Mouse (Mus musculus): ENCODE data around the gene Vmn1r211. TPM values are rescaled to one million over a fixed set of nuclear protein-coding genes. Genes with fewer than 3 reads are reported as not detected.
"Not testable (repeated sequence)": the region's sequence is repeated elsewhere in the genome, so short reads cannot be mapped to it uniquely, and the experiment has no call there.

Vmn1r211 gene
- not detected for total RNA-seq (2021)

DNA sequence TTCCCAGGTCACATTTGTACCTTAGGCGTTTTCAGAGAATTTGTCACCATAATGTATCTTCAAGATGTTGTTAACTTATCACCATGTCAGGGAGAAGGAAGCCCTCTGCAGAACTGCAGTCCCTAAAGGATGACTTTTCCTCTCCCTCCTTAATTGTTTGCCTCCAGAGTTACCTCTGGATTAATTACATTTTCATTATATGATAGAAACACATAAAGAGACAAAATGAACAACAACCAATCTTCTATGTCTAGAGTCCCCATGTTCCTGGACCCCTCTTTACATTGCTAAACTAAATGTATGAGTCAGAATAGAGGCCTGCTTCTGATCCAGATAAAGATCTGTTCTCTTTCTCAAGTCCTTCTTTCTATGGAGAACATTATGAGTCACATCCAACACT is at the start of gene Vmn1r211:
Gene Vmn1r211 (minus strand): TSS at position 101 of the 400 bp plus-strand sequence.
- intact Hi-C loops (cut with DNase I) = no loop called here
- no peak for DNase-seq (ENCODE audit: low spot score in 2 of 2)

DNA sequence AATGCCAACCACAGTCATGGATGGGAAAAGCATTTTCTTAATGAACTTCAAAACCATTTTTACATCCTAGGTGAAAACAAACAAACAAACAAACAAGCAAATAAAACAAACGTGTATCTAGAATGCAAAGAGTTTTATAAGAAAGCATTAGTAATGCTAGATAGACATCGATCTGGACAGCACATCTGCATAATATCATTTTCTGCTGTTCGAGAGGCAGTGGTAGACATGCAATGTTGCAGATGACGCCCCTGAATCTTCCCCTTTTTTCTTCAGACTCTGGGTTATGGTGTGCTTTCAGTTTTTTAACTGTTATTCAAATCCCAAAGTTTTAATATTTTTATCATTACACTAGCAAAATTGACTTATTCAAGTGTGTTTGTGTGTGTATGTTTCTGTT is 26.7 kb upstream of the Vmn1r211 start, which contains the start of gene Vmn1r212:
Gene Vmn1r212 (minus strand): TSS at position 101 of the 400 bp plus-strand sequence.
- intact Hi-C loops (cut with DNase I) = no loop called here
- no peak for DNase-seq (ENCODE audit: low spot score in 2 of 2)

DNA sequence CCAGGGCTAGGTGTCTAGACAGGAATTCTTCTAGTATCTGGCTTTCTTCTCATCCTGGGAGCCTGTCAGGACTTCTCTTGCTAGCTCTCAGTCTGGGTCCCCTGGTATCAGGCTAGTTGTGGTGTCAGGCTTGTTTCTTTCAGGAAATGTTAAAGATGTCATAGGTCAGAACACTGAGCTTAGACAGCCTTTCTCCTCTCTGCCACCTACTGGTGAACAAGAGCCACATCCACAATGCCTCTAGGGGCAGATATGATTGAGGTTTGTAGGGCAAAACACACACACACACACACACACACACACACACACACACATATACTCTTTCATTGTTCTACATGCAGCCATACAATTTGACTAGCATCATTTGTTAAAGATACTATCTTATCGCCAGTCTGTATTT is 21.9 kb upstream of the Vmn1r211 start:
- intact Hi-C loops (cut with DNase I) = no loop called here
- no peak for DNase-seq (ENCODE audit: low spot score in 2 of 2)

DNA sequence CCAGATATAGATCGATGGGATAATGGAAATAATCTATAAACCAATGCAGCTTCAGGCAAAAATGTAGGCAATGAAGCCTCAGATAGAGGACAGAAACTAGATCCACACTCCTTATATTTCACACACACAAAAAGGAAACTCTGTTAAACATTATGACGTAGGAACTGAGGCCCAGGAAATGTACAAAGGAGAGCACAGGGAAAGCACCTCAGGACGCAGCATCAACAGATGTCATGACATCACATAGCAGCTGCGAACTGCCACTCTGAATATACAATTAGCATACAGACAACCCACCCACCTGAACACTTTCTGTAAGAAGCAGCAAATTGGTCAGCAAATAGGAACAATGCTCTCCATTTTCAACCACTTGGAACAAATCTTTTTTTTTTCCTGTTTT is 2.6 kb downstream of the Vmn1r211 start:
- intact Hi-C loops (cut with DNase I) = no loop called here
- no peak for DNase-seq (ENCODE audit: low spot score in 2 of 2)

DNA sequence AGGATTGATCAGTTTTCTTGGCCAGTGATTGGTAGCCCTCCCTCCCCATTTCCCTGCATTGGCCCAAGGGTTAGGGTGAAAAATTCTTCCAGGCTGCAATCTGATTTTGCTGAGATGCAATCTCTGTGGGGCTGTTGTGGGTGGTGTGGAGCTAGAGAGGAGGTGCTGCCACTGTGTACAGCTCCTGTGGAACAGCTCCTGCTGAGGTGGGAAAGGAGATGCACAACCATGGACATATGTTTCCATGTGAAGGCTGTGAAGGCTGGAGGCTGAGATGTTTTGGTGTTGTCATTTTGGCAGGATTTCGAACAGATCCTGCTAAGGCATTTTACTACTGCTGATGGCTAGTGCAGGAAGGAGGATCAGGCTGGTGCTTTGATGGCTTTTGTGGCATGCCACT is 10.6 kb downstream of the Vmn1r211 start:
- intact Hi-C loops (cut with DNase I) = no loop called here

DNA sequence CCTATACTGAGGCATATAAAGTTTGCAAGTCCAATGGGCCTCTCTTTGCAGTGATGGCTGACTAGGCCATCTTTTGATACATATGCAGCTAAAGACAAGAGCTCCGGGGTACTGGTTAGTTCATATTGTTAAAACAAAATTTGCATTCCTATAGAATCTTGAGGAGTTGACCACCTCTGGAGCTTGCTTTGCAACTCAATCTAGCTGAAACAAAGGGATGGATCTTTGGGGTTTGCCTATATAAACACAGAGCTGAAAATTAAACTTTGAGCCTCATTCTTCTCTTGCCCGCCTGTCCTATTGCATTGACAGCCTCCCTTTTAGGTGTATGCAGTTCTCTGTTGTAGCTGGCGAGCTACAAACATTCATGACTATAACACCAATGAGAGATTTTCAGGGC is 13.1 kb downstream of the Vmn1r211 start:
- DNase-seq (ENCODE audit: low spot score in 2 of 2); intact Hi-C loops (cut with DNase I): not testable (repeated sequence)

More for the DNA sequence above, 10.6 kb downstream of the Vmn1r211 start:
- peak in 1 of 2 experiments; percentile 11 for DNase-seq (ENCODE audit: low spot score in 2 of 2)

DNA sequence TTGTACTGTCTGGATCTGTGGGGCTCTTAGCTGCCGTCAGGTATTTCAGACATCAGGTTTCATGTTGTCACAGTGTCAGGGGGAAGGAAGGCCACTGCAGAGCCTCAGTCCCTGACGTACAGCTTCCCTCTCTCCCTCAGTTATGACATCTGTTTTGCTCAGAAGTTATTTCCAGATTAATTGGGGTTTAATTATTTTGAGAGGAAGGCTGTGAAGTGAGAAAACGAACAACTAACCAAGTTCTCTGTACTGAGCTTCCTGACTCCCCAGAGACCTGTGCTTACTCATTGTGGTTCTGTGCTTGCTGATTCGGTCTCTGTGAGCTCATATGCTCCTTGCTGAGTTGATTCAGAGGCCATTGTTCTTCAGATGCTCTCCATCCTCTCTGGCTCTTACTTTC is 26.1 kb downstream of the Vmn1r211 start, which contains the start of gene Vmn1r210:
Gene Vmn1r210 (minus strand): TSS at position 101 of the 400 bp plus-strand sequence.
- no peak for DNase-seq (ENCODE audit: low spot score in 2 of 2)
- intact Hi-C loops (cut with DNase I) = no loop called here

DNA sequence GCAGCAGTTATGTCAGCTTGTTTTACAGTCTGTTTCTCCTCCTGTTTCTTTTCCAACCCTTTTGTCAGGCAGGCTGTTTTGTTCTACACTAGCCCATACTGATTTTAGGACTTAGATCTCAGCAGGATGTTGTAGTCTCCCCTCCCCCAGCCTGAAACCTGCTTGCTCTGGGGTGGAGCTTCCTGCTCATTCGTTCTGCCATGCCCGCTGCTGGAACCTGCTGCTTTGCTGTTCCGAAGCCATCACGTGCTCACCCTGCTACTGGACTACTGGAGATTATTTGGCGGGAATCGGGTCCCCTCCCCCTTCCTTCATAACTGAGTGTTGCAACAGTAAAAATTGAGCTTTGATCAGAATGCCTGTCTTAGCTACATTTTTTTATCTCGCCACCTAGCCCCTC is 28.0 kb downstream of the Vmn1r211 start:
- intact Hi-C loops (cut with DNase I); DNase-seq (ENCODE audit: low spot score in 2 of 2): not testable (repeated sequence)

DNA sequence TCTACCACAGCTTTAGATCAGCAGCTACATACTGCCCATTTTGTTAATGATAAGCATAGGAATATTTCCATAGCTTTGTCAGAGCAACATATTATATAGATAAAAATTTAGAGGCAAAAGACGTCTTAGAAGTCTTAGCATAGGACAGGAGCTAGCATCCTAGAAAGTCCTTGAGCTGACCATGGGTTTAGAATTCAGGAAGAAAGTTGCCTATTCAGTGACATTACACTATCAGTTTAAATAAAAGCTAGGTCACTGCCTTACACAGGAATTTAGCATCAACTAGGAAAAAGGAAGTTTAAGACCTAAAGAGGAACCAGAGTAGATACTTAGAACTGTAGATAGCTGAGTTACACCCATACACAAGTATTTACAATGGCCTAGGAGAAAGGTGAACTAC is 35.8 kb downstream of the Vmn1r211 start:
- DNase-seq (ENCODE audit: low spot score in 2 of 2); intact Hi-C loops (cut with DNase I): not testable (repeated sequence)

DNA sequence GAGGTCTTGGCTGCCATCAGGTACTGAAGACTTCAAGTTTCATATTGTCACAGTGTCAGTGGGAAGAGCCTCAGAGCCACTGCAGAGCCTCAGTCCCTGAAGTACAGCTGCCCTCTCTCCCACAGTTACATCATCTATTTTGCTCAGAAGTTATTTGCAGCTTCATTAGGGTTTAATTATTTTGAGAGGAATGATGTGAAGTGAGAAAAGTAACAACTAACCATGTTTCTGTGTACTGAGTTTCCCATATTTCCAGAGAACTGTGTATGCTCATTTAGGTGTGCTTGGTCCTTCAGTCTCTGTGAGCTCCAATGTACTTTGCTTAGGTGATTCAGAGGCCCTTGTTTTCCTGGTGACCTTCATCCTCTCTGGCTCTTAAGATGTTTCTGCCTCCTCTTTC is 47.8 kb downstream of the Vmn1r211 start, which contains the start of gene Vmn1r209:
Gene Vmn1r209 (minus strand): TSS at position 101 of the 400 bp plus-strand sequence.
- intact Hi-C loops (cut with DNase I); DNase-seq (ENCODE audit: low spot score in 2 of 2): not testable (repeated sequence)

Other genes with a start within 250 kb of the Vmn1r211 start
- gene Vmn1r206, start 233.3 kb downstream of the Vmn1r211 start, total RNA-seq (2021) = under 1 TPM in 1 of 2 experiments, not detected in 1; 0.32 TPM
- under 1 TPM; 0.07 to 0.16 TPM for gene Vmn1r207-ps, start 127.9 kb downstream of the Vmn1r211 start, total RNA-seq (2021)
- gene Vmn1r208, start 80.2 kb downstream of the Vmn1r211 start, total RNA-seq (2021) = not detected
- gene Vmn1r209, start 47.9 kb downstream of the Vmn1r211 start, total RNA-seq (2021) = not detected
- gene Vmn1r210, start 26.2 kb downstream of the Vmn1r211 start, total RNA-seq (2021) = not detected
- gene Vmn1r212, start 26.6 kb upstream of the Vmn1r211 start, total RNA-seq (2021) = not detected
- gene Vmn1r213, start 150.1 kb upstream of the Vmn1r211 start, total RNA-seq (2021) = not detected
- gene Vmn1r214, start 172.9 kb upstream of the Vmn1r211 start, total RNA-seq (2021) = not detected
- not detected for gene Vmn1r215, start 210.5 kb upstream of the Vmn1r211 start, total RNA-seq (2021)

All from left cerebral cortex, postnatal 36 days (tissue).